Mouse (Mus musculus): Measurements from ENCODE around the gene Eef1akmt3. TPM values are rescaled to one million over a fixed set of nuclear protein-coding genes. Genes with fewer than 3 reads are reported as not detected.

Gene Eef1akmt3
- not detected in 2 replicates for polyA plus RNA-seq (2012)

GRCm38 (mm10) chr10:127041274-127041766 lies at the start of gene Eef1akmt3, which contains the start of gene Mettl1:
Gene Eef1akmt3, minus strand, starts transcription at chr10:127041513.
Gene Mettl1, plus strand, starts transcription at chr10:127041414.
- Histone ChIP-seq H3K9me3 (ENCODE audit: control insufficient read depth, low read length) (peaks cover 4% of the 10 kb centered on the region), H3K27me3 (ENCODE audit: control insufficient read depth) (peaks cover 50% of the 10 kb centered on the region), H3K4me1 (ENCODE audit: control insufficient read depth) (peaks cover 27% of the 10 kb centered on the region), H3K4me3 (replicated peaks) (peak within 1 kb of the TSS; percentile 80), H3K36me3 (ENCODE audit: control insufficient read depth) (peaks cover 18% of the 10 kb centered on the region)
- TF ChIP-seq GATA1 (IDR thresholded peaks at IDR 0.05; ENCODE audit: low read length) = no peak
- TF ChIP-seq TAL1 (IDR thresholded peaks at IDR 0.05; ENCODE audit: low read length) = no peak

- Histone ChIP-seq H3K9me3 (ENCODE audit: control insufficient read depth, low read length) (peaks cover 6% of the 10 kb centered on the region), H3K4me1 (ENCODE audit: control insufficient read depth) (peaks cover 15% of the 10 kb centered on the region), H3K36me3 (ENCODE audit: control insufficient read depth) (peaks cover 13% of the 10 kb centered on the region), H3K27me3 (ENCODE audit: control insufficient read depth) (peaks cover 26% of the 10 kb centered on the region), H3K4me3 (replicated peaks) (no peak overlapping the region)
- TF ChIP-seq TAL1 (IDR thresholded peaks at IDR 0.05; ENCODE audit: low read length) = no peak
- TF ChIP-seq GATA1 (IDR thresholded peaks at IDR 0.05; ENCODE audit: low read length) = no peak
These were observed 49.5 kb upstream of the Eef1akmt3 start for GRCm38 (mm10) chr10:127090560-127091411.

- TF ChIP-seq GATA1 (IDR thresholded peaks at IDR 0.05; ENCODE audit: low read length) = no peak
- no peak for TF ChIP-seq TAL1 (IDR thresholded peaks at IDR 0.05; ENCODE audit: low read length)
- H3K4me3 ChIP-seq (replicated peaks) = no peak overlapping the region
- peaks cover 42% of the 10 kb centered on the region for H3K27me3 ChIP-seq (ENCODE audit: control insufficient read depth)
- no peaks in the 10 kb centered on the region for H3K36me3 ChIP-seq (ENCODE audit: control insufficient read depth)
- peaks cover 6% of the 10 kb centered on the region for H3K9me3 ChIP-seq (ENCODE audit: control insufficient read depth, low read length)
- H3K4me1 ChIP-seq (ENCODE audit: control insufficient read depth) = no peaks in the 10 kb centered on the region; the same call in 1 of the 2 replicates
These were observed 44.3 kb upstream of the Eef1akmt3 start for GRCm38 (mm10) chr10:127085633-127086032.

- TF ChIP-seq GATA1 (IDR thresholded peaks at IDR 0.05; ENCODE audit: low read length) = no peak
- TF ChIP-seq TAL1 (IDR thresholded peaks at IDR 0.05; ENCODE audit: low read length) = no peak
- no peaks in the 10 kb centered on the region for H3K36me3 ChIP-seq (ENCODE audit: control insufficient read depth)
- H3K4me3 ChIP-seq (replicated peaks) = no peak overlapping the region
- peaks cover 42% of the 10 kb centered on the region for H3K27me3 ChIP-seq (ENCODE audit: control insufficient read depth)
- no peaks in the 10 kb centered on the region; the same call in 1 of the 2 replicates for H3K4me1 ChIP-seq (ENCODE audit: control insufficient read depth)
- H3K9me3 ChIP-seq (ENCODE audit: control insufficient read depth, low read length) = peaks cover 11% of the 10 kb centered on the region
These were observed 43.7 kb upstream of the Eef1akmt3 start for GRCm38 (mm10) chr10:127085052-127085451.

GRCm38 (mm10) chr10:127083915-127084306 lies 42.6 kb upstream of the Eef1akmt3 start:
- no peak overlapping the region for H3K4me3 ChIP-seq (replicated peaks)
- H3K9me3 ChIP-seq (ENCODE audit: control insufficient read depth, low read length) = peaks cover 12% of the 10 kb centered on the region
- peaks cover 3% of the 10 kb centered on the region for H3K4me1 ChIP-seq (ENCODE audit: control insufficient read depth)
- no peak for TF ChIP-seq GATA1 (IDR thresholded peaks at IDR 0.05; ENCODE audit: low read length)
- TF ChIP-seq TAL1 (IDR thresholded peaks at IDR 0.05; ENCODE audit: low read length) = no peak
- no peaks in the 10 kb centered on the region for H3K36me3 ChIP-seq (ENCODE audit: control insufficient read depth)
- peaks cover 50% of the 10 kb centered on the region for H3K27me3 ChIP-seq (ENCODE audit: control insufficient read depth)

GRCm38 (mm10) chr10:127083292-127083914 lies 42.1 kb upstream of the Eef1akmt3 start:
- TF ChIP-seq GATA1 (IDR thresholded peaks at IDR 0.05; ENCODE audit: low read length) = no peak
- no peak for TF ChIP-seq TAL1 (IDR thresholded peaks at IDR 0.05; ENCODE audit: low read length)
- H3K27me3 ChIP-seq (ENCODE audit: control insufficient read depth) = peaks cover 55% of the 10 kb centered on the region
- H3K4me1 ChIP-seq (ENCODE audit: control insufficient read depth) = peaks cover 5% of the 10 kb centered on the region
- H3K4me3 ChIP-seq (replicated peaks) = no peak overlapping the region
- no peaks in the 10 kb centered on the region for H3K36me3 ChIP-seq (ENCODE audit: control insufficient read depth)
- H3K9me3 ChIP-seq (ENCODE audit: control insufficient read depth, low read length) = peaks cover 12% of the 10 kb centered on the region

- Histone ChIP-seq H3K36me3 (ENCODE audit: control insufficient read depth) (no peaks in the 10 kb centered on the region), H3K27me3 (ENCODE audit: control insufficient read depth) (peaks cover 67% of the 10 kb centered on the region), H3K4me1 (ENCODE audit: control insufficient read depth) (peaks cover 10% of the 10 kb centered on the region), H3K9me3 (ENCODE audit: control insufficient read depth, low read length) (peaks cover 12% of the 10 kb centered on the region), H3K4me3 (replicated peaks) (no peak overlapping the region)
- no peak for TF ChIP-seq TAL1 (IDR thresholded peaks at IDR 0.05; ENCODE audit: low read length)
These were observed 40.8 kb upstream of the Eef1akmt3 start for GRCm38 (mm10) chr10:127081996-127082620.

- Histone ChIP-seq H3K4me1 (ENCODE audit: control insufficient read depth) (peaks cover 18% of the 10 kb centered on the region), H3K9me3 (ENCODE audit: control insufficient read depth, low read length) (peaks cover 9% of the 10 kb centered on the region; the same call in 1 of the 2 replicates), H3K4me3 (replicated peaks) (no peak overlapping the region), H3K27me3 (ENCODE audit: control insufficient read depth) (peaks cover 77% of the 10 kb centered on the region), H3K36me3 (ENCODE audit: control insufficient read depth) (no peaks in the 10 kb centered on the region)
- TF ChIP-seq TAL1 (IDR thresholded peaks at IDR 0.05; ENCODE audit: low read length) (no peak), GATA1 (IDR thresholded peaks at IDR 0.05; ENCODE audit: low read length) (no peak)
These were observed 39.8 kb upstream of the Eef1akmt3 start for GRCm38 (mm10) chr10:127080901-127081780.
